Mouse (Mus musculus) E14TG2a.4 (cell line): Measurements from ENCODE around the gene Sdc3.

ENCODE experiments used
- CTCF ChIP-seq: conservative IDR thresholded peaks from 2 replicates; pipeline ENCODE4 v1.5.1; 2014; ENCODE audit warnings: low read length
- NANOG ChIP-seq: IDR thresholded peaks from 2 replicates; pipeline ENCODE4 v1.6.1; 2014; ENCODE audit warnings: borderline replicate concordance, low read length, mixed read lengths
- POU5F1 ChIP-seq: IDR thresholded peaks from 2 replicates; pipeline ENCODE4 v1.6.1; 2014; ENCODE audit warnings: low read length, borderline replicate concordance

DNA sequence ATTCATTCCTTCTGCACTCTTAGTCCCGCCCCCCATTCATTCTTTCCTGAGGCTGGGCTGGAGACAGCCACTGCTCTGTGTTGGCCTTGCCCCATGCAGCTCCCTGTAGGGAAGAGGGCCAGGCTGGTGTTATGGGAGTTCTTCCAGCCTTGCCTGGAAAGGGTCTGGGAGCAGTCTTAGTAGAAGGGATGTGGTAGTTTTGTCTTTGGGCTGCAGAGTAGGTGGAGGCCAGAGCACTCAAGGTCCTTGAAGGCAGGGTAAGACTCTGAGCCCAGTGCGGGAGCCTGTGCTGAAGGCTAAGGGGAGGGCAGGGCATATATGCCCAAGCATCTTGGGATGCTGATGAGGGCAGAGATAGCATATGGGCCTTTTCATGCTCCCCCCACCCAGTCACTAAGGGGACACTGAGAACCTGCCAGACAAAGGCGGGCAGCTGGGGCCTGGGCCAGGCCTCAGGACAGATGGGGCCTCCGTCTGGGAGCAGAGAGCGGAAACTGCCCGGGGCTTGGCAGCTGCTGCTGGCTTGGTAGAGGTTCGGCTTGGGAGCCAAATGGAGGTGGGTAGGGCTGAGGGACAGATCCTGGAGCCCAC, 12.5 kb downstream of the Sdc3 start:
- TF ChIP-seq CTCF (no peak), POU5F1 (no peak), NANOG (no peak)
